Mouse (Mus musculus) E14TG2a.4 (cell line): ENCODE results near the gene Hist1h2bg.

Experiments
- H3K27me3 ChIP-seq: 2 replicates; pipeline ENCODE4 v1.6.1; 2014; ENCODE audit warnings: low read length, control low read depth; ENCODE audit not compliant: insufficient read depth
- H3K36me3 ChIP-seq: 2 replicates; pipeline ENCODE4 v1.6.1; 2014; ENCODE audit warnings: low read length, control low read depth; ENCODE audit not compliant: insufficient read depth
- H3K4me1 ChIP-seq: replicated peaks from 2 replicates; pipeline ENCODE4 v1.6.1; 2014; ENCODE audit warnings: low read depth, low read length, control low read depth
- H3K4me3 ChIP-seq: replicated peaks from 2 replicates; pipeline ENCODE4 v1.5.1; 2014; ENCODE audit warnings: mild to moderate bottlenecking, low read length
- H3K9me3 ChIP-seq: 2 replicates; pipeline ENCODE4 v1.6.1; 2014; ENCODE audit warnings: low read length, control low read depth
- CTCF ChIP-seq: conservative IDR thresholded peaks from 2 replicates; pipeline ENCODE4 v1.5.1; 2014; ENCODE audit warnings: low read length
- NANOG ChIP-seq: IDR thresholded peaks from 2 replicates; pipeline ENCODE4 v1.6.1; 2014; ENCODE audit warnings: borderline replicate concordance, low read length, mixed read lengths
- POU5F1 ChIP-seq: IDR thresholded peaks from 2 replicates; pipeline ENCODE4 v1.6.1; 2014; ENCODE audit warnings: low read length, borderline replicate concordance

The Hist1h2bg gene

GRCm38 (mm10) chr13:23620733-23621531, 49.7 kb downstream of the Hist1h2bg start, which contains the start of gene Hist1h2be:
Gene Hist1h2be, minus strand, starts transcription at chr13:23621124.
- H3K27me3 ChIP-seq = peaks cover 33% of the 10 kb centered on the region
- no peaks in the 10 kb centered on the region for H3K9me3 ChIP-seq
- TF ChIP-seq NANOG (no peak), POU5F1 (no peak), CTCF (no peak)
- H3K4me1 ChIP-seq = peaks cover 28% of the 10 kb centered on the region
- no peaks in the 10 kb centered on the region for H3K36me3 ChIP-seq
- peak within 1 kb of the TSS; percentile 82 for H3K4me3 ChIP-seq
